Mouse (Mus musculus) heart, adult 2 months (tissue): ENCODE measurements around the gene Gm49320. TPM values are rescaled to one million over a fixed set of nuclear protein-coding genes. Genes with fewer than 3 reads are reported as not detected.

Source experiments
- DNase-seq, 2 experiments: peaks; one replicate each; pipeline ENCODE4 v3.0.0; 2021
- H3K27ac ChIP-seq: fragments of 200-600 bp; 2 replicates; pipeline ENCODE4 v1.8.1; 2022
- H3K27me3 ChIP-seq: fragments of 200-500 bp; 2 replicates; pipeline ENCODE4 v1.6.1; 2012; ENCODE audit warnings: mild to moderate bottlenecking, low read length, inconsistent platforms, mixed read lengths; ENCODE audit not compliant: control insufficient read depth, insufficient read depth
- H3K36me3 ChIP-seq: fragments of 200-500 bp; 2 replicates; pipeline ENCODE4 v1.6.1; 2012; ENCODE audit warnings: low read length, inconsistent platforms; ENCODE audit not compliant: control insufficient read depth, insufficient read depth
- H3K4me1 ChIP-seq: fragments of 200-500 bp; 2 replicates; pipeline ENCODE4 v1.6.1; 2011; ENCODE audit warnings: low read length; ENCODE audit not compliant: control insufficient read depth, insufficient read depth
- H3K4me3 ChIP-seq: fragments of 200-600 bp; 2 replicates; pipeline ENCODE4 v1.8.1; 2022
- H3K79me2 ChIP-seq: fragments of 200-500 bp; replicated peaks from 2 replicates; pipeline ENCODE4 v1.6.1; 2012; ENCODE audit warnings: mild to moderate bottlenecking, inconsistent platforms, low read length, moderate library complexity, mixed read lengths; ENCODE audit not compliant: control insufficient read depth, insufficient read depth
- H3K9ac ChIP-seq: fragments of 200-500 bp; 2 replicates; pipeline ENCODE4 v1.6.1; 2012; ENCODE audit warnings: low read depth, mild to moderate bottlenecking, control low read depth, inconsistent platforms, low read length, mixed read lengths
- CTCF ChIP-seq: fragments of 200-600 bp; IDR thresholded peaks from 2 replicates; pipeline ENCODE4 v1.8.1; 2022; ENCODE audit warnings: antibody characterized with exemption, mild to moderate bottlenecking, moderate library complexity
- EP300 ChIP-seq: fragments of 200-500 bp; IDR thresholded peaks from 2 replicates; pipeline ENCODE4 v1.6.1; 2011; ENCODE audit warnings: low read depth, low read length, control low read depth; ENCODE audit not compliant: insufficient read depth
- POLR2A ChIP-seq: fragments of 200-500 bp; IDR thresholded peaks from 2 replicates; pipeline ENCODE4 v1.6.1; 2011; ENCODE audit warnings: mild to moderate bottlenecking, low read depth, low read length, control low read depth; ENCODE audit not compliant: insufficient read depth
- WGBS: fragments of 180-500 bp; shearing (Covaris S2); methylation state at CpG from one replicate; pipeline ENCODE4 v1.1.7; 2018; 5-methylcytosine and 5-hydroxymethylcytosine counted together
- intact Hi-C: fragments of 180-260 bp; cut with DNase I; formaldehyde crosslinking; loops from one replicate; pipeline ENCODE4 v1.15.1; 2025
- polyA plus RNA-seq: library from polyadenylated mRNA; depleted of rRNA; stranded (reverse); fragments of >200 nt; gene quantifications from 2 replicates; pipeline ENCODE4 v1.2.3, GENCODE M21; 2012; rRNA removed
- total RNA-seq, 2 experiments: library from RNA; stranded (reverse); gene quantifications; 2 replicates each; pipeline ENCODE4 v1.2.3; 2021

Gene Gm49320
- total and polyA plus RNA-seq, 3 experiments, result 0.45 to 2.6 TPM; not detected in 1

GRCm38 (mm10) chr8:4276111-4276465 is 37.4 kb downstream of the Gm49320 start:
- Histone ChIP-seq H3K36me3 (peaks cover 9% of the 10 kb centered on the region), H3K27me3 (no peaks in the 10 kb centered on the region), H3K27ac (peak overlapping the region; percentile 79), H3K79me2 (peaks cover 2% of the 10 kb centered on the region), H3K4me1 (no peaks in the 10 kb centered on the region; the same call in 1 of the 2 replicates), H3K4me3 (peak overlapping the region; percentile 86), H3K9ac (peak overlapping the region; percentile 67)
- WGBS, result 19% methylated on average over 9 of the region's 9 CpGs
- DNase-seq, result no peak
- intact Hi-C loops, result no loop called here
- TF ChIP-seq POLR2A, result no peak
- TF ChIP-seq CTCF, result no peak
- no peak for TF ChIP-seq EP300

GRCm38 (mm10) chr8:4292738-4293137 is 54.1 kb downstream of the Gm49320 start:
- TF ChIP-seq POLR2A (no peak), CTCF (peak; percentile 50)
- H3K79me2 ChIP-seq, result no peaks in the 10 kb centered on the region
- no peak overlapping the region for H3K27ac ChIP-seq
- peaks cover 2% of the 10 kb centered on the region for H3K36me3 ChIP-seq
- no peak overlapping the region for H3K9ac ChIP-seq
- H3K4me3 ChIP-seq, result no peak overlapping the region
- H3K27me3 ChIP-seq, result no peaks in the 10 kb centered on the region
- 85% methylated on average over 5 of the region's 5 CpGs for WGBS
- H3K4me1 ChIP-seq, result no peaks in the 10 kb centered on the region
- no peak for DNase-seq
- intact Hi-C loops, result no loop called here

DNA sequence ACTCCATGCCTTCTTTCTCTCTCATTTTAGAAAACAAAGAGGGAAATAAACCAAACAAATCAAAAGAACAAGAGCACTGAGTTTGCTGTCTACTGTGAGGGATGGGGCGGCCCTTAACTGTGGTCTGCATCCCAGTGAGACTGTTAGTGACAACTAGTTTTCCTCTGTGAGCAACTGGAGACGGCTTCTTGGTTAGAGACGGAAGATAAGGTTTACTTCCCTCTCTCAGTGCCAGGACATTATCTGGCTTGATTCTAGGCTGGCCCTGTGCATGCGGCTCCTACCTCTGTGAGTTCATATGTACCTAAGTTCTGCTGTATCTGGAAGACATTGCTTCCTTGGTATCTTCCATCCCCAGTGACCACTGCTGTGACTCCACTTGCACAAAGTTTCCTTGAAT is 59.2 kb downstream of the Gm49320 start:
- Histone ChIP-seq H3K79me2 (peaks cover 3% of the 10 kb centered on the region; the same call in 1 of the 2 replicates), H3K36me3 (peaks cover 2% of the 10 kb centered on the region), H3K4me3 (no peak overlapping the region), H3K9ac (no peak overlapping the region), H3K27me3 (no peaks in the 10 kb centered on the region), H3K27ac (no peak overlapping the region), H3K4me1 (no peaks in the 10 kb centered on the region)
- TF ChIP-seq CTCF, result no peak
- no peak for TF ChIP-seq EP300
- no peak for TF ChIP-seq POLR2A
- 64% methylated on average over 4 of the region's 4 CpGs for WGBS
- intact Hi-C loops, result no loop called here
- DNase-seq, result no peak

Other genes with a start within 250 kb of the Gm49320 start
- 1 to 10 TPM in 1 of 2 experiments, under 1 TPM in 1; 0.60 to 1.1 TPM for gene Cd209f, start 133.0 kb upstream of the Gm49320 start, total RNA-seq
- 1.4 and 2.3 TPM in 2 replicates for gene Cd209f, start 133.0 kb upstream of the Gm49320 start, polyA plus RNA-seq
- gene Cd209g, start 104.8 kb upstream of the Gm49320 start, total RNA-seq, result under 1 TPM in 1 of 2 experiments, not detected in 1; 0.23 TPM
- gene Cd209g, start 104.8 kb upstream of the Gm49320 start, polyA plus RNA-seq, result 1.00 and 2.1 TPM in 2 replicates
- 10 to 100 TPM; 20.6 to 22.3 TPM for gene Evi5l, start 72.3 kb upstream of the Gm49320 start, total RNA-seq
- 20.2 and 27.3 TPM in 2 replicates for gene Evi5l, start 72.3 kb upstream of the Gm49320 start, polyA plus RNA-seq
- gene Prr36, start 21.4 kb upstream of the Gm49320 start, total RNA-seq, result under 1 TPM in 1 of 2 experiments, not detected in 1; 0.05 TPM
- 0.04 TPM in 1 of 2 replicates, not detected in the other for gene Prr36, start 21.4 kb upstream of the Gm49320 start, polyA plus RNA-seq
- gene Lrrc8e, start 12.0 kb upstream of the Gm49320 start, total RNA-seq, result under 1 TPM; 0.37 to 0.52 TPM
- 0.09 and 0.29 TPM in 2 replicates for gene Lrrc8e, start 12.0 kb upstream of the Gm49320 start, polyA plus RNA-seq
- 10 to 100 TPM; 63.8 to 65.9 TPM for gene Map2k7, start 125 bp upstream of the Gm49320 start, total RNA-seq
- gene Map2k7, start 125 bp upstream of the Gm49320 start, polyA plus RNA-seq, result 27.8 and 53.1 TPM in 2 replicates
- 1 to 10 TPM; 2.7 to 3.8 TPM for gene Tgfbr3l, start 9.3 kb downstream of the Gm49320 start, total RNA-seq
- gene Tgfbr3l, start 9.3 kb downstream of the Gm49320 start, polyA plus RNA-seq, result 10.0 and 12.1 TPM in 2 replicates
- gene Snapc2, start 14.2 kb downstream of the Gm49320 start, total RNA-seq, result 10 to 100 TPM; 14.7 to 16.2 TPM
- gene Snapc2, start 14.2 kb downstream of the Gm49320 start, polyA plus RNA-seq, result 18.5 and 38.1 TPM in 2 replicates
- gene Ctxn1, start 20.4 kb downstream of the Gm49320 start, total RNA-seq, result under 1 TPM; 0.60 to 0.91 TPM
- 5.2 and 5.7 TPM in 2 replicates for gene Ctxn1, start 20.4 kb downstream of the Gm49320 start, polyA plus RNA-seq
- gene Timm44, start 37.0 kb downstream of the Gm49320 start, total RNA-seq, result 100 to 1,000 TPM in 1 of 2 experiments, 10 to 100 TPM in 1; 92.4 to 105 TPM
- 92.8 and 117 TPM in 2 replicates for gene Timm44, start 37.0 kb downstream of the Gm49320 start, polyA plus RNA-seq
- 1 to 10 TPM; 2.9 to 5.1 TPM for gene Ccl25, start 86.3 kb downstream of the Gm49320 start, total RNA-seq
- 2.5 and 3.5 TPM in 2 replicates for gene Ccl25, start 86.3 kb downstream of the Gm49320 start, polyA plus RNA-seq
- 10 to 100 TPM; 60.0 to 61.1 TPM for gene Elavl1, start 86.5 kb downstream of the Gm49320 start, total RNA-seq
- 25.9 and 32.5 TPM in 2 replicates for gene Elavl1, start 86.5 kb downstream of the Gm49320 start, polyA plus RNA-seq